Mouse (Mus musculus) midbrain, embryonic 15.5 days (tissue): Measurements from ENCODE around the gene Fgfr2. TPM values are rescaled to one million over a fixed set of nuclear protein-coding genes. Genes with fewer than 3 reads are reported as not detected.

ENCODE experiments used
- ATAC-seq: fragments of 200-750 bp; cut with Nextera tagmentation; replicated peaks from 2 replicates; pipeline ENCODE4 v1.8.0; 2017; ENCODE audit warnings: moderate TSS enrichment
- H3K27ac ChIP-seq: fragments of 300-500 bp; sonication (generic); 2 replicates; pipeline ENCODE4 v1.5.1; 2015; ENCODE audit warnings: mild to moderate bottlenecking, inconsistent platforms
- H3K27me3 ChIP-seq: fragments of 300-500 bp; sonication (generic); replicated peaks from 2 replicates; pipeline ENCODE4 v1.6.1; 2015; ENCODE audit warnings: inconsistent platforms
- H3K36me3 ChIP-seq: fragments of 300-500 bp; sonication (generic); replicated peaks from 2 replicates; pipeline ENCODE4 v1.6.1; 2015; ENCODE audit warnings: inconsistent platforms
- H3K4me1 ChIP-seq: fragments of 300-500 bp; sonication (generic); 2 replicates; pipeline ENCODE4 v1.6.1; 2015; ENCODE audit warnings: inconsistent platforms
- H3K4me2 ChIP-seq: fragments of 300-500 bp; sonication (generic); 2 replicates; pipeline ENCODE4 v1.6.1; 2015; ENCODE audit warnings: inconsistent platforms, mild to moderate bottlenecking, moderate library complexity
- H3K4me3 ChIP-seq: fragments of 300-500 bp; sonication (generic); 2 replicates; pipeline ENCODE4 v1.5.1; 2015; ENCODE audit warnings: mild to moderate bottlenecking, inconsistent platforms
- H3K9ac ChIP-seq: fragments of 300-500 bp; sonication (generic); 2 replicates; pipeline ENCODE4 v1.6.1; 2015; ENCODE audit warnings: mild to moderate bottlenecking, inconsistent platforms
- H3K9me3 ChIP-seq: fragments of 300-500 bp; sonication (generic); 2 replicates; pipeline ENCODE4 v1.6.1; 2016; ENCODE audit warnings: inconsistent platforms
- WGBS: fragments of 180-500 bp; shearing (Covaris S2); methylation state at CpG from one replicate; pipeline ENCODE4 v1.1.7; 2015; ENCODE audit warnings: mixed read lengths; 5-methylcytosine and 5-hydroxymethylcytosine counted together
- polyA plus RNA-seq: library from polyadenylated mRNA; unstranded; fragments of >200 nt; fragmentation: Nextera tagmentation; extraction: Ambion mirVana; gene quantifications from 2 replicates; pipeline ENCODE4 v1.2.1, GENCODE M21; 2015

Gene Fgfr2
- polyA plus RNA-seq, 1 experiment from 2014 or later, result 23.3 TPM

GRCm38 (mm10) chr7:132237191-132237590, 886.0 kb downstream of the Fgfr2 start:
- Histone ChIP-seq H3K36me3 (0 out of 2 replicates have a peak, but pooled peaks cover 2% of the 10 kb centered on the region), H3K27ac (no peak overlapping the region), H3K4me2 (no peak overlapping the region), H3K4me1 (no peaks in the 10 kb centered on the region), H3K9ac (no peak overlapping the region), H3K27me3 (no peaks in the 10 kb centered on the region), H3K9me3 (no peaks in the 10 kb centered on the region), H3K4me3 (no peak overlapping the region)
- ATAC-seq, result no peak
- WGBS, result 85% methylated on average over 4 of the region's 4 CpGs

- 76% methylated on average over 8 of the region's 8 CpGs for WGBS
- no peak for ATAC-seq
- no peak overlapping the region for H3K27ac ChIP-seq
- H3K36me3 ChIP-seq, result 0 out of 2 replicates have a peak, but pooled peaks cover 2% of the 10 kb centered on the region
- no peak overlapping the region for H3K4me3 ChIP-seq
- H3K9ac ChIP-seq, result no peak overlapping the region
- no peaks in the 10 kb centered on the region for H3K4me1 ChIP-seq
- H3K9me3 ChIP-seq, result no peaks in the 10 kb centered on the region
- H3K27me3 ChIP-seq, result no peaks in the 10 kb centered on the region
- no peak overlapping the region for H3K4me2 ChIP-seq
These were observed 886.4 kb downstream of the Fgfr2 start for GRCm38 (mm10) chr7:132236789-132237188.

- Histone ChIP-seq H3K36me3 (0 out of 2 replicates have a peak, but pooled peaks cover 2% of the 10 kb centered on the region), H3K4me2 (no peak overlapping the region), H3K4me3 (no peak overlapping the region), H3K27ac (no peak overlapping the region), H3K9ac (no peak overlapping the region), H3K9me3 (no peaks in the 10 kb centered on the region), H3K4me1 (no peaks in the 10 kb centered on the region), H3K27me3 (no peaks in the 10 kb centered on the region)
- WGBS, result 64% methylated on average over 3 of the region's 3 CpGs
- ATAC-seq, result no peak
These were observed 888.9 kb downstream of the Fgfr2 start for GRCm38 (mm10) chr7:132234250-132234649.

GRCm38 (mm10) chr7:132233732-132234131, 889.4 kb downstream of the Fgfr2 start:
- ATAC-seq, result no peak
- Histone ChIP-seq H3K27me3 (no peaks in the 10 kb centered on the region), H3K4me3 (no peak overlapping the region), H3K9me3 (no peaks in the 10 kb centered on the region), H3K9ac (no peak overlapping the region), H3K4me1 (no peaks in the 10 kb centered on the region), H3K36me3 (0 out of 2 replicates have a peak, but pooled peaks cover under 1% of the 10 kb centered on the region), H3K4me2 (no peak overlapping the region), H3K27ac (no peak overlapping the region)
- WGBS, result 79% methylated on average over 4 of the region's 4 CpGs

GRCm38 (mm10) chr7:132232937-132233336, 890.2 kb downstream of the Fgfr2 start:
- Histone ChIP-seq H3K4me1 (no peaks in the 10 kb centered on the region), H3K4me3 (no peak overlapping the region), H3K36me3 (no peaks in the 10 kb centered on the region), H3K9me3 (no peaks in the 10 kb centered on the region), H3K9ac (no peak overlapping the region), H3K4me2 (no peak overlapping the region), H3K27ac (no peak overlapping the region), H3K27me3 (no peaks in the 10 kb centered on the region)
- no peak for ATAC-seq
- WGBS, result 32% methylated on average over 2 of the region's 2 CpGs

GRCm38 (mm10) chr7:132231476-132231875, 891.7 kb downstream of the Fgfr2 start:
- ATAC-seq, result no peak
- 86% methylated on average over 3 of the region's 3 CpGs for WGBS
- no peaks in the 10 kb centered on the region for H3K36me3 ChIP-seq

GRCm38 (mm10) chr7:132230961-132231360, 892.2 kb downstream of the Fgfr2 start:
- WGBS, result 78% methylated on average over 3 of the region's 3 CpGs
- Histone ChIP-seq H3K4me2 (no peak overlapping the region), H3K4me1 (no peaks in the 10 kb centered on the region), H3K27me3 (0 out of 2 replicates have a peak, but pooled peaks cover 2% of the 10 kb centered on the region), H3K4me3 (no peak overlapping the region), H3K36me3 (no peaks in the 10 kb centered on the region), H3K9ac (no peak overlapping the region), H3K9me3 (no peaks in the 10 kb centered on the region), H3K27ac (no peak overlapping the region)
- no peak for ATAC-seq

More at GRCm38 (mm10) chr7:132231476-132231875, 891.7 kb downstream of the Fgfr2 start:
- Histone ChIP-seq H3K9me3 (no peaks in the 10 kb centered on the region), H3K4me2 (no peak overlapping the region), H3K27me3 (no peaks in the 10 kb centered on the region), H3K9ac (no peak overlapping the region), H3K27ac (no peak overlapping the region), H3K4me3 (no peak overlapping the region), H3K4me1 (no peaks in the 10 kb centered on the region)

GRCm38 (mm10) chr7:132227075-132227640, 896.0 kb downstream of the Fgfr2 start:
- no peaks in the 10 kb centered on the region for H3K9me3 ChIP-seq
- H3K36me3 ChIP-seq, result no peaks in the 10 kb centered on the region
- WGBS, result 88% methylated on average over 8 of the region's 8 CpGs
- peaks cover 7% of the 10 kb centered on the region; the same call in 1 of the 2 replicates for H3K27me3 ChIP-seq
- H3K4me2 ChIP-seq, result no peak overlapping the region
- no peak overlapping the region for H3K27ac ChIP-seq
- no peak overlapping the region for H3K4me3 ChIP-seq
- H3K4me1 ChIP-seq, result 0 out of 2 replicates have a peak, but pooled peaks cover 5% of the 10 kb centered on the region
- peak; percentile 9; the same call in 1 of the 2 replicates for ATAC-seq
- H3K9ac ChIP-seq, result no peak overlapping the region

- WGBS, result 59% methylated on average over 6 of the region's 6 CpGs
- Histone ChIP-seq H3K4me1 (0 out of 2 replicates have a peak, but pooled peaks cover 5% of the 10 kb centered on the region), H3K36me3 (no peaks in the 10 kb centered on the region), H3K9me3 (no peaks in the 10 kb centered on the region), H3K9ac (no peak overlapping the region), H3K4me2 (no peak overlapping the region), H3K27me3 (peaks cover 7% of the 10 kb centered on the region; the same call in 1 of the 2 replicates), H3K4me3 (no peak overlapping the region), H3K27ac (no peak overlapping the region)
- peak; percentile 48; the same call in 1 of the 2 replicates for ATAC-seq
These were observed 896.6 kb downstream of the Fgfr2 start for GRCm38 (mm10) chr7:132226379-132227074.

- 45% methylated on average over 10 of the region's 10 CpGs for WGBS
- no peak for ATAC-seq
- H3K9ac ChIP-seq, result no peak overlapping the region
- no peak overlapping the region for H3K4me3 ChIP-seq
- H3K9me3 ChIP-seq, result no peaks in the 10 kb centered on the region
- H3K36me3 ChIP-seq, result no peaks in the 10 kb centered on the region
- peaks cover 7% of the 10 kb centered on the region; the same call in 1 of the 2 replicates for H3K27me3 ChIP-seq
- 0 out of 2 replicates have a peak, but pooled peaks cover 5% of the 10 kb centered on the region for H3K4me1 ChIP-seq
- H3K4me2 ChIP-seq, result no peak overlapping the region
- no peak overlapping the region for H3K27ac ChIP-seq
These were observed 899.6 kb downstream of the Fgfr2 start for GRCm38 (mm10) chr7:132223452-132224141.

GRCm38 (mm10) chr7:132214031-132214430, 909.1 kb downstream of the Fgfr2 start:
- H3K4me2 ChIP-seq, result no peak overlapping the region
- H3K4me3 ChIP-seq, result no peak overlapping the region
- H3K36me3 ChIP-seq, result no peaks in the 10 kb centered on the region
- H3K27me3 ChIP-seq, result peaks cover 2% of the 10 kb centered on the region; the same call in 1 of the 2 replicates
- H3K9me3 ChIP-seq, result no peaks in the 10 kb centered on the region
- ATAC-seq, result no peak
- peaks cover 12% of the 10 kb centered on the region; the same call in 1 of the 2 replicates for H3K4me1 ChIP-seq
- no peak overlapping the region for H3K9ac ChIP-seq
- no peak overlapping the region for H3K27ac ChIP-seq
- WGBS, result 72% methylated on average over 10 of the region's 10 CpGs

- ATAC-seq, result no peak
- Histone ChIP-seq H3K9ac (no peak overlapping the region), H3K9me3 (no peaks in the 10 kb centered on the region), H3K4me1 (peaks cover 12% of the 10 kb centered on the region; the same call in 1 of the 2 replicates), H3K36me3 (no peaks in the 10 kb centered on the region), H3K27ac (no peak overlapping the region), H3K4me3 (no peak overlapping the region), H3K27me3 (peaks cover 2% of the 10 kb centered on the region; the same call in 1 of the 2 replicates), H3K4me2 (no peak overlapping the region)
- WGBS, result 7% methylated on average over 8 of the region's 8 CpGs
These were observed 909.7 kb downstream of the Fgfr2 start for GRCm38 (mm10) chr7:132213460-132213859.
